Mouse (Mus musculus): ENCODE results near the gene Mast1. TPM values are rescaled to one million over a fixed set of nuclear protein-coding genes. Genes with fewer than 3 reads are reported as not detected.

Gene Mast1
- total and polyA plus RNA-seq, 3 experiments: 0.16 to 0.27 TPM; not detected in 1

DNA sequence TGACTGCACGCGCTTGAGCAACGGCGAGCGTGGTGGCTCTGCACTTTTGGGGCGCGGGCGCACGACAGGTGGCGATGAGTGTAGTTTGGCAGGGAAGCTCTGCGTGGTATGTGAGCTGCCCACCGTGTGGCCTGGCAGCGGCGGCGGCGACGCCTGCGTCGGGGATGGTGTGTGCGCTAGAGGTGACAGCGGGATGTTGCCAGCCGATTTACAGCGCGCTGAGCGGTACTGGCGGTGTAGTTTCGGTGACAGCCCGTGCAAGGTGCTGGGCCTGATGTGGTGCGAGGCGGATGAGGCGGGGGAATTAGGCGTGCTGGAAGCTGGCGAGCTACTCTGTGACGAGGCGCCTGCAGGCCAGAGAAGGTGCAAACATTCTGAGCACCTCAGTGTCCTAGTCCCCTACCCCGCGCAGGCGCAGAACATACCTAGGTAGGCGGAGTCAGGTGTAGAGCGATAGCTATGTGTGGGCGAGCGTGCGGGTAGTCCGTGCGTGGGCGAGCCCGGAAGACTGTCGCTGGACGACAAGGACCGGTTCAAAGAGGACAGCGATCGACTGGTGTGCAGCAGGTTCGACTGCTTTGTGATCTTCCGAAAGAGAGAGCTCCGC is 24.2 kb downstream of the Mast1 start:
- Histone ChIP-seq H3K4me3 (ENCODE audit: low read depth, low read length) (peak overlapping the region; percentile 73), H3K4me1 (ENCODE audit: insufficient read depth, low read depth, low read length) (peaks cover 70% of the 10 kb centered on the region), H3K36me3 (replicated peaks) (peaks cover 75% of the 10 kb centered on the region), H3K9me3 (replicated peaks) (no peaks in the 10 kb centered on the region), H3K27me3 (ENCODE audit: insufficient read depth, low read length) (no peaks in the 10 kb centered on the region)
- DNase-seq (ENCODE audit: low spot score) (peak; percentile 90), ATAC-seq (ENCODE audit: extremely low read depth, insufficient number of reproducible peaks, low FRiP score, poor library complexity, severe bottlenecking) (peak; percentile 22)
- TF ChIP-seq CTCF (IDR thresholded peaks at IDR 0.05; ENCODE audit: low read depth, low read length): no peak
- TF ChIP-seq GATA1 (IDR thresholded peaks at IDR 0.05; ENCODE audit: borderline replicate concordance, low read length): no peak
- TF ChIP-seq TAL1 (conservative IDR thresholded peaks at IDR 0.05; ENCODE audit: low read depth, low read length): no peak
- peak; percentile 95 for TF ChIP-seq POLR2AphosphoS5 (IDR thresholded peaks at IDR 0.05; ENCODE audit: insufficient replicate concordance, low read depth, low read length)

DNA sequence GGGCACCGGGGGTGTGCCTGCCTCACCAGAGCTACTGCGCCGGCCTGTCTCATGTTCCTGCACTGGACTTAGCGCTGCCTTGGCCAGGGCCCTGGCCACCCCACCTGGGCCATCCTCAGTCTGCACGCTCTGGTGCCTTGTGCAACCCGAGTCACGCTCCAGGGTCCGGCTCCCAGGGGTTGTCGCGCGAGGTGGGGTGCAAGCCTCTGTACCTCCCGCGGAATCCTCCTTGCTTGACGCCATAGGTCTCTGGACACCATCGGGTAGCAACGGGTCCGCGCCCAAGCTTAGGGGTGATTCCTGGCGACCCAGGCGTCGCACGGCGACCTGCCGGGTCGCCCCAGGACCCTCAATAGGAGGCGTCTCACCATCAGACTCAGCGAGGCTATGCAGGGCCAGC is 24.8 kb downstream of the Mast1 start:
- no peaks in the 10 kb centered on the region for H3K9me3 ChIP-seq (replicated peaks)
- H3K4me1 ChIP-seq (ENCODE audit: insufficient read depth, low read depth, low read length): peaks cover 70% of the 10 kb centered on the region
- peak overlapping the region; percentile 73; the same call in 1 of the 2 replicates for H3K4me3 ChIP-seq (ENCODE audit: low read depth, low read length)
- ATAC-seq (ENCODE audit: extremely low read depth, insufficient number of reproducible peaks, low FRiP score, poor library complexity, severe bottlenecking) (no peak), DNase-seq (ENCODE audit: low spot score) (no peak)
- no peaks in the 10 kb centered on the region for H3K27me3 ChIP-seq (ENCODE audit: insufficient read depth, low read length)
- peaks cover 72% of the 10 kb centered on the region for H3K36me3 ChIP-seq (replicated peaks)
- TF ChIP-seq GATA1 (IDR thresholded peaks at IDR 0.05; ENCODE audit: borderline replicate concordance, low read length): no peak
- no peak for TF ChIP-seq CTCF (IDR thresholded peaks at IDR 0.05; ENCODE audit: low read depth, low read length)
- no peak for TF ChIP-seq POLR2AphosphoS5 (IDR thresholded peaks at IDR 0.05; ENCODE audit: insufficient replicate concordance, low read depth, low read length)
- TF ChIP-seq GATA2 (IDR thresholded peaks at IDR 0.05; ENCODE audit: borderline replicate concordance, low read depth, low read length): no peak
- no peak for TF ChIP-seq TAL1 (conservative IDR thresholded peaks at IDR 0.05; ENCODE audit: low read depth, low read length)

DNA sequence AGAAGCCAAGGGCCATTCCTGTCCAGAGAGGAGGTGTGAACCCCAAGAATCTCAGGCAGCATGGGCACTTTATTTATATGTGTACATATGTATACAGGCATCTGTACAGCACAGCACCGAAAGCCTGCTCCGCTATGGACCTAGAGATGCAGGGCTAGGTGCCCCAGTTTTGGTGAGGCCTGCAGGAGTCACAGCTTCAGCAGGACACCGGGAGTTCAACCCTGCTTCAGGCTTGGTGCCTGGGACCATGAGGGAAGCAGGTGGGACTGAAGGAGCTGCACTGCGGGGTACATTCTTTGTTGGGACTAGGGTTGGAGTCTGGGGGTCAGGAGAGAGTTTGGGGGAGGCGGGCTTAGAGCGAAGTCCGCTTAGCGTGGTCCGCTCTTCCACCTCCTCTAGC is 25.3 kb downstream of the Mast1 start:
- DNase-seq (ENCODE audit: low spot score) (no peak), ATAC-seq (ENCODE audit: extremely low read depth, insufficient number of reproducible peaks, low FRiP score, poor library complexity, severe bottlenecking) (no peak)
- H3K36me3 ChIP-seq (replicated peaks): peaks cover 72% of the 10 kb centered on the region
- H3K4me1 ChIP-seq (ENCODE audit: insufficient read depth, low read depth, low read length): peaks cover 75% of the 10 kb centered on the region
- peak overlapping the region; percentile 73; the same call in 1 of the 2 replicates for H3K4me3 ChIP-seq (ENCODE audit: low read depth, low read length)
- H3K9me3 ChIP-seq (replicated peaks): no peaks in the 10 kb centered on the region
- no peaks in the 10 kb centered on the region for H3K27me3 ChIP-seq (ENCODE audit: insufficient read depth, low read length)
- TF ChIP-seq GATA1 (IDR thresholded peaks at IDR 0.05; ENCODE audit: borderline replicate concordance, low read length): no peak

DNA sequence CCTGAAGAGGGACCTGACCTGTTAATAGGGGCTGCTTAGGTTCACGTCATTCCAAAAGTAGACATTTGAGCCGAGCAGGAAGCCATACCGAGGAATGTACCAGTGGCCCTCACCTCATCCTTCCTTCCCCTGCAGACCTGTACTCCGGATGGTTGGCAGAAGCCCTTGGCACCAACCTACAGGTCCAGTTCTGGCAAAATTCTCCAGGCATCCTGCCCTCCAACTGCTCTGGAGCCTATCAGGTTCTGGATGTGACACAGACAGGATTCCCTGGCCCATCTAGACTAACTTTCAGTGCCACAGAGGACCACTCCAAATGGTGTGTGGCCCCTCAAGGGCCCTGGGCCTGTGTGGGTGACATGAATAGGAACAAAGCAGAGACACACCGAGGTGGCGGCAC is 26.6 kb downstream of the Mast1 start:
- H3K9me3 ChIP-seq (replicated peaks): no peaks in the 10 kb centered on the region
- H3K4me3 ChIP-seq (ENCODE audit: low read depth, low read length): peak overlapping the region; percentile 74
- DNase-seq (ENCODE audit: low spot score): no peak
- no peak for TF ChIP-seq GATA1 (IDR thresholded peaks at IDR 0.05; ENCODE audit: borderline replicate concordance, low read length)
- TF ChIP-seq GATA2 (IDR thresholded peaks at IDR 0.05; ENCODE audit: borderline replicate concordance, low read depth, low read length): no peak
- TF ChIP-seq POLR2AphosphoS5 (IDR thresholded peaks at IDR 0.05; ENCODE audit: insufficient replicate concordance, low read depth, low read length): no peak
- no peak for TF ChIP-seq CTCF (IDR thresholded peaks at IDR 0.05; ENCODE audit: low read depth, low read length)
- no peak for TF ChIP-seq TAL1 (conservative IDR thresholded peaks at IDR 0.05; ENCODE audit: low read depth, low read length)
- H3K27me3 ChIP-seq (ENCODE audit: insufficient read depth, low read length): no peaks in the 10 kb centered on the region
- ATAC-seq (ENCODE audit: extremely low read depth, insufficient number of reproducible peaks, low FRiP score, poor library complexity, severe bottlenecking): no peak
- H3K36me3 ChIP-seq (replicated peaks): peaks cover 71% of the 10 kb centered on the region
- peaks cover 69% of the 10 kb centered on the region for H3K4me1 ChIP-seq (ENCODE audit: insufficient read depth, low read depth, low read length)

DNA sequence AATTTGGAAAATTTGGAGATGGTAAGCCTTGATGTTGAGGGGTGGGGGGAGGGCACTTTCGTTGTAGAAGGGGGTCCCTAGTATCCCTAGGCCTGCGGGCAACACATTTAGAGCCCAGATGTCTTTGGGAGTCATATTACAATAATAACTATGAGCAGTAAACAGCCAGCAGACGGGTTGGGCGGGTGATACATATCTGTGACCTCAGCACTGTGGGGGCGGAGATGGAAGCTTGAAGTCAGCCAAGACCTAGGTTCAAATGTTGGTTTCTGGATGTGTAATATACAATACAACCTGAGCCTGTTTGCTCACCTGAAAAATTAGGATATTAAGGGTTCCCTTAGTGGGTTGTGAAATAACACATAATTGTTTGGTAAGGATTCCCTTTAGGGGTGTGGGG is 27.2 kb downstream of the Mast1 start:
- H3K27me3 ChIP-seq (ENCODE audit: insufficient read depth, low read length): no peaks in the 10 kb centered on the region
- DNase-seq (ENCODE audit: low spot score) (peak; percentile 66), ATAC-seq (ENCODE audit: extremely low read depth, insufficient number of reproducible peaks, low FRiP score, poor library complexity, severe bottlenecking) (no peak)
- TF ChIP-seq GATA1 (IDR thresholded peaks at IDR 0.05; ENCODE audit: borderline replicate concordance, low read length): no peak
- TF ChIP-seq GATA2 (IDR thresholded peaks at IDR 0.05; ENCODE audit: borderline replicate concordance, low read depth, low read length): no peak
- TF ChIP-seq CTCF (IDR thresholded peaks at IDR 0.05; ENCODE audit: low read depth, low read length): no peak
- TF ChIP-seq TAL1 (conservative IDR thresholded peaks at IDR 0.05; ENCODE audit: low read depth, low read length): no peak
- TF ChIP-seq POLR2AphosphoS5 (IDR thresholded peaks at IDR 0.05; ENCODE audit: insufficient replicate concordance, low read depth, low read length): no peak
- H3K36me3 ChIP-seq (replicated peaks): peaks cover 71% of the 10 kb centered on the region
- H3K9me3 ChIP-seq (replicated peaks): no peaks in the 10 kb centered on the region
- H3K4me1 ChIP-seq (ENCODE audit: insufficient read depth, low read depth, low read length): peaks cover 69% of the 10 kb centered on the region
- peak overlapping the region; percentile 74 for H3K4me3 ChIP-seq (ENCODE audit: low read depth, low read length)

DNA sequence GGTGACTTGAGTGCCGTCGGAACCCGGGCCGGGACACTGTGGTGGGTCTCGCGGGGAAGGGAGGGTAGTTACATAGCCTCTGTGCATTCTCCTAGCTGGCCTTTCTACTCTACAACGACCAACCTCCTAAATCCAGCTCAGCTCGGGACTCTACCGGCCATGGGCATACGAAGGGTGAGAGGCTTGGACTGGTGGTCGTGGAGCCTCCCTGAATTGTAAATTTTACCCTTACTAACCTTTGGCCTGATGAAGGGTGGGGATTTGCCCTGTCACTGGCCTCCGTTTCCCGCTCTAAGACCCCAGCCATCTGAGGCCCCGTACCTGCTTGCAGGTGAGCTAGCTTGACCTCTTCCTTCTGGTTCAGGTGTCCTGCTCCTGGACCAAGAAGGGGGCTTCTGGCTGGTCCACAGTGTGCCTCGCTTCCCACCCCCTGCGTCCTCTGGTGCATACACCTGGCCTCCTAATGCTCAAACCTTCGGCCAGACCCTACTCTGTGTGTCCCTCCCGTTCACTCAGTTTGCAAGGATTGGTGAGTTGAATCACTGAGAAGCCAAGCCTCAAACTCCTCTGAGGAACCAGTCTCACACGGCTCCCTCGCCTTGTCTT is 27.9 kb downstream of the Mast1 start:
- peak overlapping the region; percentile 74 for H3K4me3 ChIP-seq (ENCODE audit: low read depth, low read length)
- ATAC-seq (ENCODE audit: extremely low read depth, insufficient number of reproducible peaks, low FRiP score, poor library complexity, severe bottlenecking): no peak
- no peak for TF ChIP-seq CTCF (IDR thresholded peaks at IDR 0.05; ENCODE audit: low read depth, low read length)
- TF ChIP-seq POLR2AphosphoS5 (IDR thresholded peaks at IDR 0.05; ENCODE audit: insufficient replicate concordance, low read depth, low read length): peak; percentile 65; the same call in 1 of the 2 replicates
- peaks cover 76% of the 10 kb centered on the region for H3K36me3 ChIP-seq (replicated peaks)
- no peaks in the 10 kb centered on the region for H3K9me3 ChIP-seq (replicated peaks)
- DNase-seq (ENCODE audit: low spot score): no peak
- no peaks in the 10 kb centered on the region for H3K27me3 ChIP-seq (ENCODE audit: insufficient read depth, low read length)
- peaks cover 74% of the 10 kb centered on the region for H3K4me1 ChIP-seq (ENCODE audit: insufficient read depth, low read depth, low read length)

All from G1E (cell line).